ENCODE assay signal across 23 mouse cellular contexts in genomic region chr4:33570274-33570673, GRCm38 (mm10).
DNase-seq lines count a peak whose midpoint lies in the region; ATAC-seq and TF ChIP-seq lines count a peak whose summit lies in the region.
"Had no signal": no experiment of that assay in that cellular context is flagged by ENCODE, and none has a peak within 500 bp of the region (broad histone marks: within the 10 kb centered on the region; RNA-seq: fewer than 3 reads in every experiment).

No protein-coding gene starts in this region.

- intact Hi-C loops in heart, postnatal 36 days (cut with DNase I): no loop called here

- no peak overlapping the region for H3K4me2 ChIP-seq in hindbrain, postnatal 0 days (ENCODE audit: low read depth, low read length)
- H3K4me2 ChIP-seq in liver, embryonic 11.5 days: no peak overlapping the region
- H3K4me2 ChIP-seq in liver, embryonic 12.5 days: no peak overlapping the region

- H3K4me3 ChIP-seq in hindbrain, postnatal 0 days (ENCODE audit: low read length): no peak overlapping the region
- no peak overlapping the region for H3K4me3 ChIP-seq in hindbrain, embryonic 10.5 days
- no peak overlapping the region for H3K4me3 ChIP-seq in liver, embryonic 11.5 days (ENCODE audit: low read depth, low read length)
- no peak overlapping the region for H3K4me3 ChIP-seq in liver, embryonic 12.5 days
- H3K4me3 ChIP-seq in MEL (ENCODE audit: control insufficient read depth in 1 of 2, insufficient read depth in 1 of 2, low read depth in 2 of 2, low read length in 2 of 2): no peak overlapping the region

- DNase-seq in heart, adult 11 months: peak; percentile 70
- no peak for DNase-seq in heart, postnatal 36 days
- peak; percentile 1 for DNase-seq in hindbrain, postnatal 0 days (ENCODE audit: low spot score)
- no peak for DNase-seq in hindbrain, embryonic 10.5 days (ENCODE audit: low spot score)
- peak; percentile 9 for DNase-seq in liver, embryonic 11.5 days (ENCODE audit: low spot score)
- DNase-seq in MEL (ENCODE audit: low read depth, low spot score): peak; percentile 48
- DNase-seq: adrenal gland, adult 2 months; adrenal gland, adult 8-10 months; adrenal gland, postnatal 10 days; adrenal gland, postnatal 14 days; adrenal gland, postnatal 25 days; adrenal gland, postnatal 36 days; B cell, adult 2 months; cerebellum, adult 11 months; cerebellum, adult 11-12 months; cerebellum, adult 18-20 months had no signal

- no peaks in the 10 kb centered on the region for H3K4me1 ChIP-seq in hindbrain, postnatal 0 days (ENCODE audit: insufficient read depth, low read length)
- H3K4me1 ChIP-seq in hindbrain, embryonic 10.5 days (replicated peaks): 0 out of 2 replicates have a peak, but pooled peaks cover 2% of the 10 kb centered on the region
- H3K4me1 ChIP-seq in liver, embryonic 11.5 days (replicated peaks; ENCODE audit: control insufficient read depth, insufficient read depth, low read length): no peaks in the 10 kb centered on the region
- no peaks in the 10 kb centered on the region for H3K4me1 ChIP-seq in liver, embryonic 12.5 days
- H3K4me1 ChIP-seq in MEL (ENCODE audit: control insufficient read depth in 1 of 2, insufficient read depth in 2 of 2, low read length in 2 of 2): peaks cover 3 to 14% of the 10 kb centered on the region in 2 experiments; a peak in 3 of 4 replicates

- TF ChIP-seq POLR2A in MEL (IDR thresholded peaks at IDR 0.05; ENCODE audit: control insufficient read depth in 1 of 2, insufficient read depth in 1 of 2, low read depth in 1 of 2, low read length in 2 of 2, poor library complexity in 1 of 2): no peak

- no peak for ATAC-seq in hindbrain, postnatal 0 days
- no peak for ATAC-seq in liver, embryonic 11.5 days (replicated peaks; ENCODE audit: low FRiP score)
- no peak for ATAC-seq in liver, embryonic 12.5 days
- ATAC-seq in granulocyte monocyte progenitor cell, adult 5-6 weeks (replicated peaks; ENCODE audit: poor library complexity, severe bottlenecking): no peak
- ATAC-seq: activated CD4-positive, CD25-positive, alpha-beta regulatory T cell, adult 4 months; CD4-positive, CD25-positive, alpha-beta regulatory T cell, adult 4 months; Patski had no signal

- no peak for TF ChIP-seq CTCF in hindbrain, postnatal 0 days (IDR thresholded peaks at IDR 0.05; ENCODE audit: low read depth)
- no peak for TF ChIP-seq CTCF in MEL (IDR thresholded peaks at IDR 0.05 in 2 of 3, conservative IDR thresholded peaks at IDR 0.05 in 1 of 3; ENCODE audit: control insufficient read depth in 1 of 3, insufficient read depth in 1 of 3, low read depth in 2 of 3, low read length in 3 of 3, poor library complexity in 1 of 3, severe bottlenecking in 1 of 3)

- H3K9me3 ChIP-seq in hindbrain, postnatal 0 days (ENCODE audit: low read length): no peaks in the 10 kb centered on the region
- H3K9me3 ChIP-seq in hindbrain, embryonic 10.5 days: no peaks in the 10 kb centered on the region
- no peaks in the 10 kb centered on the region for H3K9me3 ChIP-seq in liver, embryonic 11.5 days (ENCODE audit: control insufficient read depth, low read length)
- H3K9me3 ChIP-seq in liver, embryonic 12.5 days (replicated peaks): no peaks in the 10 kb centered on the region
- H3K9me3 ChIP-seq in MEL (replicated peaks; ENCODE audit: insufficient read depth, low read length): no peaks in the 10 kb centered on the region
- H3K9me3 ChIP-seq: G1E had no signal

- TF ChIP-seq EP300 in MEL (IDR thresholded peaks at IDR 0.05; ENCODE audit: low read depth in 1 of 2, low read length in 2 of 2): peak; percentile 56 to 62

- H3K79me2 ChIP-seq in MEL (ENCODE audit: control insufficient read depth, insufficient read depth, low read length, poor library complexity): no peaks in the 10 kb centered on the region

- H3K27ac ChIP-seq in hindbrain, postnatal 0 days: no peak overlapping the region
- no peak overlapping the region for H3K27ac ChIP-seq in hindbrain, embryonic 10.5 days
- H3K27ac ChIP-seq in liver, embryonic 11.5 days (ENCODE audit: low read depth, low read length): no peak overlapping the region
- H3K27ac ChIP-seq in liver, embryonic 12.5 days: no peak overlapping the region
- peak overlapping the region; percentile 48; the same call in 1 of the 2 replicates for H3K27ac ChIP-seq in MEL (ENCODE audit: control insufficient read depth, low read depth, low read length)

- no peaks in the 10 kb centered on the region for H3K27me3 ChIP-seq in hindbrain, postnatal 0 days (ENCODE audit: insufficient read depth, low read length)
- no peaks in the 10 kb centered on the region for H3K27me3 ChIP-seq in hindbrain, embryonic 10.5 days (ENCODE audit: insufficient read depth, poor library complexity, severe bottlenecking)
- no peaks in the 10 kb centered on the region for H3K27me3 ChIP-seq in liver, embryonic 11.5 days (replicated peaks; ENCODE audit: control insufficient read depth, insufficient read depth, low read length)
- H3K27me3 ChIP-seq in liver, embryonic 12.5 days (replicated peaks): no peaks in the 10 kb centered on the region
- H3K27me3 ChIP-seq in MEL (ENCODE audit: control insufficient read depth in 1 of 2, insufficient read depth in 2 of 2, low read length in 2 of 2): no peaks in the 10 kb centered on the region; a peak in 1 of 4 replicates
- H3K27me3 ChIP-seq: CH12.LX, Patski had no signal

- WGBS in hindbrain, postnatal 0 days: 90% methylated on average over 5 of the region's 5 CpGs
- WGBS in hindbrain, embryonic 10.5 days: 87% methylated on average over 5 of the region's 5 CpGs
- WGBS in liver, embryonic 11.5 days: 46% methylated on average over 5 of the region's 5 CpGs
- 32% methylated on average over 5 of the region's 5 CpGs for WGBS in liver, embryonic 12.5 days (ENCODE audit: insufficient replicate concordance)

- H3K9ac ChIP-seq in hindbrain, postnatal 0 days (replicated peaks; ENCODE audit: low read length): no peak overlapping the region
- no peak overlapping the region for H3K9ac ChIP-seq in liver, embryonic 11.5 days (ENCODE audit: low read depth, low read length)
- H3K9ac ChIP-seq in liver, embryonic 12.5 days: no peak overlapping the region
- H3K9ac ChIP-seq in MEL (ENCODE audit: control insufficient read depth, low read depth, low read length, poor library complexity, severe bottlenecking): no peak overlapping the region

- no peaks in the 10 kb centered on the region for H3K36me3 ChIP-seq in hindbrain, postnatal 0 days (ENCODE audit: insufficient read depth, low read length)
- no peaks in the 10 kb centered on the region for H3K36me3 ChIP-seq in hindbrain, embryonic 10.5 days
- H3K36me3 ChIP-seq in liver, embryonic 11.5 days (ENCODE audit: control insufficient read depth, insufficient read depth, low read length): no peaks in the 10 kb centered on the region
- H3K36me3 ChIP-seq in liver, embryonic 12.5 days: no peaks in the 10 kb centered on the region
- peaks cover 0 to 13% of the 10 kb centered on the region in 2 experiments; a peak in 2 of 4 replicates for H3K36me3 ChIP-seq in MEL (ENCODE audit: control insufficient read depth in 1 of 2, insufficient read depth in 2 of 2, low read length in 2 of 2)
- H3K36me3 ChIP-seq: G1E had no signal

- TF ChIP-seq RAD21 in MEL (IDR thresholded peaks at IDR 0.05; ENCODE audit: low read depth, low read length): no peak

TF ChIP-seq in MEL, 35 proteins besides CTCF, POLR2A, EP300 and RAD21:
- TF ChIP-seq MAZ (IDR thresholded peaks at IDR 0.05; ENCODE audit: low read depth, low read length) (no peak), GATA1 (IDR thresholded peaks at IDR 0.05; ENCODE audit: low read depth, low read length) (peak; percentile 35), MYB (IDR thresholded peaks at IDR 0.05; ENCODE audit: low read depth, low read length) (peak; percentile 65)

Comparison
In these comparisons a context has a peak if more than half of its experiments do, and no peak if none do; other contexts are left out.
1. DNase-seq: peak in heart, adult 11 months (single experiment), hindbrain, postnatal 0 days (single experiment), liver, embryonic 11.5 days (single experiment) and MEL (single experiment); none in heart, postnatal 36 days (0 of 2) and hindbrain, embryonic 10.5 days (single experiment).